Mouse (Mus musculus): ENCODE results near the gene Gapvd1. TPM values are rescaled to one million over a fixed set of nuclear protein-coding genes. Genes with fewer than 3 reads are reported as not detected.
A peak's percentile ranks its signal among the peaks of the same experiment; 100 is the strongest.
"Not testable (repeated sequence)": the region's sequence is repeated elsewhere in the genome, so short reads cannot be mapped to it uniquely, and the experiment has no call there.

The Gapvd1 gene
- total RNA-seq, 1 experiment, result 47.0 TPM

DNA sequence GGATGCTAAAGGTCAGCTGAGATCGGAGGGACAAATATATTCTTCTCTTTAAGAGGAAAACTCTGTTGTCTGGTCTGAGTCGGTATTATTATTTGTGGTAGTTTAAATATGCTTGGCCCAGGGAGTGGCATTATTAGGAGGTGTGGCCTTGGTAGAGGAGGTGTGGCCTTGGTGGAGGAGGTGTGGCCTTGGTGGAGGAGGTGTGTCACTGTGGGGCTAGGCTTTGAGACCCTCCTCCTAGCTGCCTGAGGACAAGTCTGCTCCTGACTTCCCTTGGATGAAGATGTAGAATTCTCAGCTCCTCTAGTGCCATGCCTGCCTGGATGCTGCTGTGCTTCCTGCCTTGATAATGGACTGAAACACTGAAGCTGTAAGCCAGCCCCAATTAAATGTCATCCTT is 39.5 kb upstream of the Gapvd1 start:
- H3K4me3 ChIP-seq (ENCODE audit: insufficient read depth in 1 of 2, low read depth in 1 of 2, low read length in 2 of 2, poor library complexity in 1 of 2, severe bottlenecking in 1 of 2), result no peak overlapping the region
- H3K9ac ChIP-seq (ENCODE audit: insufficient read depth, low read depth, low read length, poor library complexity, severe bottlenecking), result no peak overlapping the region
- TF ChIP-seq ZNF384 (IDR thresholded peaks at IDR 0.05; ENCODE audit: low read depth, low read length) (no peak), HCFC1 (IDR thresholded peaks at IDR 0.05; ENCODE audit: borderline replicate concordance, insufficient read depth, low read length) (no peak), CHD2 (IDR thresholded peaks at IDR 0.05; ENCODE audit: low read depth, low read length) (no peak), ZC3H11A (IDR thresholded peaks at IDR 0.05; ENCODE audit: borderline replicate concordance, low read depth, low read length) (no peak), MAFK (IDR thresholded peaks at IDR 0.05; ENCODE audit: insufficient read depth, low read depth, low read length) (no peak)
- no peaks in the 10 kb centered on the region for H3K4me1 ChIP-seq (ENCODE audit: control insufficient read depth in 2 of 2, insufficient read depth in 2 of 2, low read length in 2 of 2, poor library complexity in 1 of 2)
- in situ Hi-C loops (cut with MboI; ENCODE audit: low sequenced_read_pairs in 2 of 2, unreplicated experiment in 2 of 2), result no loop called here
- DNase-seq (ENCODE audit: low read depth, low spot score), result no peak
- H3K27ac ChIP-seq (ENCODE audit: insufficient read depth, low read depth, low read length, poor library complexity, severe bottlenecking), result no peak overlapping the region
- H3K9me3 ChIP-seq (ENCODE audit: control insufficient read depth, insufficient read depth, low read depth, low read length), result no peaks in the 10 kb centered on the region
- H3K36me3 ChIP-seq (ENCODE audit: control insufficient read depth, insufficient read depth, low read length, poor library complexity, severe bottlenecking), result peaks cover 4% of the 10 kb centered on the region; the same call in 1 of the 2 replicates

DNA sequence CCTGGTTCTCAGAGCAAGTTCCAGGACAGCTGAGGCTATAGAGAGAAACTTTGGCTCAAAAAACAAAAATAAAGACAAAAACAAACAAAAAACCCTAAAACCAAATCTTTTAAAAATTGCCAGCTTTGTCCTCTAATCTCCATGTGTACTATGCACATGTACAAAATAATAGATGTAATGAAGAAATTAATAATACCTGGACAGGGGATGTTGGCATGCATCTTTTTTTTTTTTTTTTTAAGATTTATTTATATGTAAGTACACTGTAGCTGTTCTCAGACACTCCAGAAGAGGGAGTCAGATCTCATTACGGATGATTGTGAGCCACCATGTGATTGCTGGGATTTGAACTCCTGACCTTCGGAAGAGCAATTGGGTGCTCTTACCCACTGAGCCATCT is 37.5 kb upstream of the Gapvd1 start:
- in situ Hi-C loops (cut with MboI; ENCODE audit: low sequenced_read_pairs in 2 of 2, unreplicated experiment in 2 of 2); H3K36me3 ChIP-seq (ENCODE audit: control insufficient read depth, insufficient read depth, low read length, poor library complexity, severe bottlenecking): not testable (repeated sequence)

DNA sequence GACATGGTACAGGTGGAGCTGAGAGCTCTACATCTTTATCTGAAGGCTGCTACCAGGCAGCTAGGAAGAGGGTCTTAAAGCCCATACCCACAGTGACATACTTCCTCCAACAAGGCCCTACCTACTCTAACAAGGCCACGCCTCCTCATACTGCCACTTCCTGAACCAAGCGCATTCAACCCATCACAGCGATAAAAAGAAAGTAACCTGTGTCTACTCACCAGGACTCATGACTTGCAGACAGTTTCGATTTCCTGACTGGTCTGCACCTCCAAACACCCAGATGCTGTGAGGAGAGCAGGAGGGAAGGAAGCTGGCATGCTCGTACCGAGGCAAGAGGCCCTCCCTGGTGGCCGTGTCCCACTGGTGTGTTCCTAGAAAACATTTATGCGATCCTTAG is 35.2 kb upstream of the Gapvd1 start:
- H3K4me3 ChIP-seq (ENCODE audit: insufficient read depth in 1 of 2, low read depth in 1 of 2, low read length in 2 of 2, poor library complexity in 1 of 2, severe bottlenecking in 1 of 2), result no peak overlapping the region
- H3K9me3 ChIP-seq (ENCODE audit: control insufficient read depth, insufficient read depth, low read depth, low read length), result no peaks in the 10 kb centered on the region
- TF ChIP-seq ZNF384 (IDR thresholded peaks at IDR 0.05; ENCODE audit: low read depth, low read length) (no peak), MAFK (IDR thresholded peaks at IDR 0.05; ENCODE audit: insufficient read depth, low read depth, low read length) (no peak), HCFC1 (IDR thresholded peaks at IDR 0.05; ENCODE audit: borderline replicate concordance, insufficient read depth, low read length) (no peak), CHD2 (IDR thresholded peaks at IDR 0.05; ENCODE audit: low read depth, low read length) (no peak), ZC3H11A (IDR thresholded peaks at IDR 0.05; ENCODE audit: borderline replicate concordance, low read depth, low read length) (no peak)
- no peaks in the 10 kb centered on the region for H3K4me1 ChIP-seq (ENCODE audit: control insufficient read depth in 2 of 2, insufficient read depth in 2 of 2, low read length in 2 of 2, poor library complexity in 1 of 2)
- peaks cover 5% of the 10 kb centered on the region; the same call in 1 of the 2 replicates for H3K36me3 ChIP-seq (ENCODE audit: control insufficient read depth, insufficient read depth, low read length, poor library complexity, severe bottlenecking)
- DNase-seq (ENCODE audit: low read depth, low spot score), result no peak
- H3K9ac ChIP-seq (ENCODE audit: insufficient read depth, low read depth, low read length, poor library complexity, severe bottlenecking), result no peak overlapping the region
- no peak overlapping the region for H3K27ac ChIP-seq (ENCODE audit: insufficient read depth, low read depth, low read length, poor library complexity, severe bottlenecking)
- in situ Hi-C loops (cut with MboI; ENCODE audit: low sequenced_read_pairs in 2 of 2, unreplicated experiment in 2 of 2), result no loop called here

More for the DNA sequence above, 37.5 kb upstream of the Gapvd1 start:
- H3K9ac ChIP-seq (ENCODE audit: insufficient read depth, low read depth, low read length, poor library complexity, severe bottlenecking); H3K4me3 ChIP-seq (ENCODE audit: insufficient read depth in 1 of 2, low read depth in 1 of 2, low read length in 2 of 2, poor library complexity in 1 of 2, severe bottlenecking in 1 of 2); H3K27ac ChIP-seq (ENCODE audit: insufficient read depth, low read depth, low read length, poor library complexity, severe bottlenecking); H3K9me3 ChIP-seq (ENCODE audit: control insufficient read depth, insufficient read depth, low read depth, low read length); H3K4me1 ChIP-seq (ENCODE audit: control insufficient read depth in 2 of 2, insufficient read depth in 2 of 2, low read length in 2 of 2, poor library complexity in 1 of 2); DNase-seq (ENCODE audit: low read depth, low spot score): not testable (repeated sequence)
- peak; percentile 69 for TF ChIP-seq ZNF384 (IDR thresholded peaks at IDR 0.05; ENCODE audit: low read depth, low read length)

DNA sequence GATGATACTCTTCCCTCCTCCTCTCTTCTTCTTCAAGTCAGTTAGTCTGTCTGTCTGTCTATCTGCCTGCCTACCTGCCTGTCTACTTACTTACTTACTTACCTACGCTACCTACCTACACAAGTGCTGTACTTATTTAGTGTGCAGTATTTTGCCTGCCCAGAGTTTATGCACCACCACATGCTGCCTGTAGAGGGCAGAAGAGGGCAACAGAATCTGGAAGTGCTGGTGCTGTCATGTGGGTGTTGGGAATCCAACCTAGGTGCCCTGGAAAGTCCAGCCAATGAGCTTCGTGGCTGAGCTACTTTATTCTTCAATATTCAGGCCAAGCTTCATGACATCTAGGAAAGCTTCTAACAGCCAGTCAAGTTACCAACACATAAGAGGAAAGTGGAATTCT is 29.1 kb upstream of the Gapvd1 start:
- TF ChIP-seq MAFK (IDR thresholded peaks at IDR 0.05; ENCODE audit: insufficient read depth, low read depth, low read length) (no peak), CHD2 (IDR thresholded peaks at IDR 0.05; ENCODE audit: low read depth, low read length) (no peak), HCFC1 (IDR thresholded peaks at IDR 0.05; ENCODE audit: borderline replicate concordance, insufficient read depth, low read length) (no peak), ZNF384 (IDR thresholded peaks at IDR 0.05; ENCODE audit: low read depth, low read length) (no peak), ZC3H11A (IDR thresholded peaks at IDR 0.05; ENCODE audit: borderline replicate concordance, low read depth, low read length) (no peak)
- in situ Hi-C loops (cut with MboI; ENCODE audit: low sequenced_read_pairs in 2 of 2, unreplicated experiment in 2 of 2), result no loop called here
- peaks cover 13% of the 10 kb centered on the region for H3K36me3 ChIP-seq (ENCODE audit: control insufficient read depth, insufficient read depth, low read length, poor library complexity, severe bottlenecking)

More for the DNA sequence above, 29.1 kb upstream of the Gapvd1 start:
- no peak for DNase-seq (ENCODE audit: low read depth, low spot score)
- H3K4me3 ChIP-seq (ENCODE audit: insufficient read depth in 1 of 2, low read depth in 1 of 2, low read length in 2 of 2, poor library complexity in 1 of 2, severe bottlenecking in 1 of 2), result no peak overlapping the region
- H3K9ac ChIP-seq (ENCODE audit: insufficient read depth, low read depth, low read length, poor library complexity, severe bottlenecking), result no peak overlapping the region
- H3K4me1 ChIP-seq (ENCODE audit: control insufficient read depth in 2 of 2, insufficient read depth in 2 of 2, low read length in 2 of 2, poor library complexity in 1 of 2), result no peaks in the 10 kb centered on the region
- no peak overlapping the region for H3K27ac ChIP-seq (ENCODE audit: insufficient read depth, low read depth, low read length, poor library complexity, severe bottlenecking)
- H3K9me3 ChIP-seq (ENCODE audit: control insufficient read depth, insufficient read depth, low read depth, low read length), result no peaks in the 10 kb centered on the region

Measured in ES-E14 (cell line).